Mouse (Mus musculus): ENCODE measurements around the gene Tsc22d4. TPM values are rescaled to one million over a fixed set of nuclear protein-coding genes. Genes with fewer than 3 reads are reported as not detected.

The Tsc22d4 gene
- polyA plus RNA-seq, 1 experiment from 2014 or later: 69.1 TPM

- Histone ChIP-seq H3K36me3 (no peaks in the 10 kb centered on the region), H3K4me2 (no peak overlapping the region), H3K27me3 (no peaks in the 10 kb centered on the region), H3K4me3 (replicated peaks) (no peak overlapping the region), H3K27ac (no peak overlapping the region), H3K9me3 (replicated peaks) (no peaks in the 10 kb centered on the region), H3K9ac (no peak overlapping the region), H3K4me1 (replicated peaks) (no peaks in the 10 kb centered on the region)
- DNase-seq (no peak), ATAC-seq (ENCODE audit: low read depth) (no peak)
- WGBS (ENCODE audit: insufficient replicate concordance): 48% methylated on average over 4 of the region's 4 CpGs
Measured at GRCm38 (mm10) chr5:137817466-137818222, 72.1 kb downstream of the Tsc22d4 start.

Other genes with a start within 250 kb of the Tsc22d4 start
- gene Pop7, start 243.2 kb upstream of the Tsc22d4 start, polyA plus RNA-seq (2015; fragmentation: Nextera tagmentation; extraction: Ambion mirVana): 45.7 and 46.1 TPM in 2 replicates
- 3.3 and 3.7 TPM in 2 replicates for gene Gigyf1, start 227.2 kb upstream of the Tsc22d4 start, polyA plus RNA-seq (2015; fragmentation: Nextera tagmentation; extraction: Ambion mirVana)
- gene Epo, start 212.5 kb upstream of the Tsc22d4 start, polyA plus RNA-seq (2015; fragmentation: Nextera tagmentation; extraction: Ambion mirVana): 0.96 and 1.2 TPM in 2 replicates
- 139 and 159 TPM in 2 replicates for gene Gnb2, start 212.2 kb upstream of the Tsc22d4 start, polyA plus RNA-seq (2015; fragmentation: Nextera tagmentation; extraction: Ambion mirVana)
- 0.14 and 0.16 TPM in 2 replicates for gene Actl6b, start 192.2 kb upstream of the Tsc22d4 start, polyA plus RNA-seq (2015; fragmentation: Nextera tagmentation; extraction: Ambion mirVana)
- 41.5 and 45.7 TPM in 2 replicates for gene Tfr2, start 175.9 kb upstream of the Tsc22d4 start, polyA plus RNA-seq (2015; fragmentation: Nextera tagmentation; extraction: Ambion mirVana)
- gene Mospd3, start 144.7 kb upstream of the Tsc22d4 start, polyA plus RNA-seq (2015; fragmentation: Nextera tagmentation; extraction: Ambion mirVana): 32.3 and 32.8 TPM in 2 replicates
- 15.5 and 16.1 TPM in 2 replicates for gene Pcolce, start 131.9 kb upstream of the Tsc22d4 start, polyA plus RNA-seq (2015; fragmentation: Nextera tagmentation; extraction: Ambion mirVana)
- gene Fbxo24, start 116.7 kb upstream of the Tsc22d4 start, polyA plus RNA-seq (2015; fragmentation: Nextera tagmentation; extraction: Ambion mirVana): 0.08 TPM in 1 of 2 replicates, not detected in the other
- 24.8 and 32.0 TPM in 2 replicates for gene Lrch4, start 116.6 kb upstream of the Tsc22d4 start, polyA plus RNA-seq (2015; fragmentation: Nextera tagmentation; extraction: Ambion mirVana)
- gene Gm20605, start 116.6 kb upstream of the Tsc22d4 start, polyA plus RNA-seq (2015; fragmentation: Nextera tagmentation; extraction: Ambion mirVana): 3.4 and 4.1 TPM in 2 replicates
- 2.8 and 3.4 TPM in 2 replicates for gene Sap25, start 104.4 kb upstream of the Tsc22d4 start, polyA plus RNA-seq (2015; fragmentation: Nextera tagmentation; extraction: Ambion mirVana)
- gene Irs3, start 100.0 kb upstream of the Tsc22d4 start, polyA plus RNA-seq (2015; fragmentation: Nextera tagmentation; extraction: Ambion mirVana): 0.13 TPM in 1 of 2 replicates, not detected in the other
- gene Agfg2, start 61.0 kb upstream of the Tsc22d4 start, polyA plus RNA-seq (2015; fragmentation: Nextera tagmentation; extraction: Ambion mirVana): 32.1 and 37.8 TPM in 2 replicates
- gene Nyap1, start 4.1 kb upstream of the Tsc22d4 start, polyA plus RNA-seq (2015; fragmentation: Nextera tagmentation; extraction: Ambion mirVana): 0.17 and 0.19 TPM in 2 replicates
- gene Ppp1r35, start 33.1 kb downstream of the Tsc22d4 start, polyA plus RNA-seq (2015; fragmentation: Nextera tagmentation; extraction: Ambion mirVana): 17.8 and 20.1 TPM in 2 replicates
- 4.5 and 4.9 TPM in 2 replicates for gene Mepce, start 41.9 kb downstream of the Tsc22d4 start, polyA plus RNA-seq (2015; fragmentation: Nextera tagmentation; extraction: Ambion mirVana)
- 3.5 and 4.8 TPM in 2 replicates for gene Zcwpw1, start 42.1 kb downstream of the Tsc22d4 start, polyA plus RNA-seq (2015; fragmentation: Nextera tagmentation; extraction: Ambion mirVana)
- gene Pilra, start 90.6 kb downstream of the Tsc22d4 start, polyA plus RNA-seq (2015; fragmentation: Nextera tagmentation; extraction: Ambion mirVana): 1.4 and 1.8 TPM in 2 replicates
- 2.1 TPM in 2 replicates for gene Pilrb1, start 112.4 kb downstream of the Tsc22d4 start, polyA plus RNA-seq (2015; fragmentation: Nextera tagmentation; extraction: Ambion mirVana)
- gene Pilrb2, start 126.1 kb downstream of the Tsc22d4 start, polyA plus RNA-seq (2015; fragmentation: Nextera tagmentation; extraction: Ambion mirVana): 1.6 and 2.1 TPM in 2 replicates
- gene Cyp3a13, start 175.9 kb downstream of the Tsc22d4 start, polyA plus RNA-seq (2015; fragmentation: Nextera tagmentation; extraction: Ambion mirVana): 1.5 and 1.8 TPM in 2 replicates
- 0.03 TPM in 1 of 2 replicates, not detected in the other for gene Gjc3, start 217.4 kb downstream of the Tsc22d4 start, polyA plus RNA-seq (2015; fragmentation: Nextera tagmentation; extraction: Ambion mirVana)
- gene Azgp1, start 235.8 kb downstream of the Tsc22d4 start, polyA plus RNA-seq (2015; fragmentation: Nextera tagmentation; extraction: Ambion mirVana): 0.38 and 0.44 TPM in 2 replicates

Measured in liver, embryonic 13.5 days (tissue).